Mouse (Mus musculus): ENCODE results near the gene Ap1s3.
"Not testable (repeated sequence)": the region's sequence is repeated elsewhere in the genome, so short reads cannot be mapped to it uniquely, and the experiment has no call there.

Ap1s3 gene

DNA sequence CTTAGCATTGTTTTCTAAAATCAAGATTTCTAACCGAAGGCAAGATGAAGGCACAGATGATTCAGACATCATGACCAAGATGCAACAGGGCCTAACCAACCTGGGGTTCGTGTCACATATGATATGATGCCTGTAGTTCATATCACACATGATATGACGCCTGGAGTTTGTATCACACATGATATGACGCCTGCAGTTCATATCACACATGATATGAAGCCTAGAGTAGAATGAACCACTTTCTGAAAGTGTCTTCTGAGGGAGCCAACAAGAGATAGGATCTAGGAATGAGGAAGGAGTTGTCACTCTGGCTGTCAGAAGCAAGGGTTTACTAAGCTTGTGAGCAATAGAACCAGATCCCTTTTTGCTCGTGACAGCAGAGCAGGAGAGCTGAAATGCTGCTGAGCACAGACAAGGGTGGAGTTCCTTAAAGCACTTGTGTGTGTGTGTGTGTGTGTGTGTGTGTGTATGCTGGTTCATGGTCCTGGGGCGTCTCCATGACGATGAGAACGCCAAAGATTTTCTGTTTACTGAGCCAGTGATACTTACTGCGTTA is 2.3 kb downstream of the Ap1s3 start:
- DNase-seq (ENCODE audit: low spot score in 2 of 2), result no peak

DNA sequence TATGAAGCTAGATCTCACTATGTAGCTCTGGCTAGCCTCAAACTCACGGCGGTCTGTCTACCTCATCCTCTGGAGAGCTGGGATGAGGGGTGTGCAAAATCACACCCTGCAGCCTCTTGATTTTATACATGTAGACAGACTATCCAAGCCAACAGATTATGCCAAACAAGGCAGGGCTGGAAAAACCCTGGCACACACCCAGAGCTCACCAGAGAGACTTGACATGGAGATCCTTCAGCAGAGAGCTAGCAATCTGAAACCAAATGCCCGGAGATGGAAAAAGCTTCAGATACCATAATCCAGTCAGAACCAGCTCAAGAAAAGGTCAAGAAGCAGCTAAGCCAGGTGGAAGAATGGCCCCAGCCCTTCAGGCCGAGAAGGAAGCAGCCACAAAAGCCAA is 6.9 kb downstream of the Ap1s3 start:
- DNase-seq (ENCODE audit: low spot score in 2 of 2), result no peak

DNA sequence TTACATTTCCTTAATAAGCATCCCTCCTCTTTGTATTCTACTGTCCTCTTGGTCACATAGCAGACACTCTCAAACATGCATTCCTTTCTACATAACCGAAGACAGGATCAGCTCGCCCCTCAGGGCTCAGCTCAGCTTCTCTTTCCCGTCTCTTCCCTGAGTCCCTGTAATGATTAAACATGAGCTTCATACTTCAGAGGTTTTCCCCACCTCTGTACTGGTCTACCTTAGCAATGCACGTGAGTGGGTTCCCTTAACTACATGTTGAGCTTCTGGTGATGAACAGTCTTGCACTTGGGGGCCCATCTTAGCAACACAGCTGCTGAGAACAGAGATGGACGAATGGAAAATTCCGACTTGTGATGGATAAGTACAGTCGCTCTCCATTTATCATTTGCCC is 12.2 kb downstream of the Ap1s3 start:
- DNase-seq (ENCODE audit: low spot score in 2 of 2), result no peak

DNA sequence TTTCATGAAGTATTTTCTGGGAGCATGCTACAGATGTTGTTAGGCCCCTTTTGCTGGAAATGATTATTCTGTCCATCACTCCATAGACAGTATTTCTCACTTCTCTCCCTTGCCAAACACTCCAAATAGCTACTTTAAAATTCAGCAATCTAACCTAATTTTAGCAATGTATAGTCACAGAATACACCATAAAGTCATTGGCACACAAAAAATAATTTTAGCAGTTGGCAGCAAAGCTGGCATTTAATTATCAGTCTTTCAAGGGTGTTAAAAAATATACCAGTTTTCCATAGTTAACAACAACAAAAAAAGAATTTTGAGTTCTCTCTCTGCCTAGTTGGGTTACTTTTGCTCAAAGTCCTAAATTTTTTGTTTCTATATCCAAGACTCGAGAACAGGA is 14.4 kb downstream of the Ap1s3 start:
- DNase-seq (ENCODE audit: low spot score in 2 of 2), result no peak

DNA sequence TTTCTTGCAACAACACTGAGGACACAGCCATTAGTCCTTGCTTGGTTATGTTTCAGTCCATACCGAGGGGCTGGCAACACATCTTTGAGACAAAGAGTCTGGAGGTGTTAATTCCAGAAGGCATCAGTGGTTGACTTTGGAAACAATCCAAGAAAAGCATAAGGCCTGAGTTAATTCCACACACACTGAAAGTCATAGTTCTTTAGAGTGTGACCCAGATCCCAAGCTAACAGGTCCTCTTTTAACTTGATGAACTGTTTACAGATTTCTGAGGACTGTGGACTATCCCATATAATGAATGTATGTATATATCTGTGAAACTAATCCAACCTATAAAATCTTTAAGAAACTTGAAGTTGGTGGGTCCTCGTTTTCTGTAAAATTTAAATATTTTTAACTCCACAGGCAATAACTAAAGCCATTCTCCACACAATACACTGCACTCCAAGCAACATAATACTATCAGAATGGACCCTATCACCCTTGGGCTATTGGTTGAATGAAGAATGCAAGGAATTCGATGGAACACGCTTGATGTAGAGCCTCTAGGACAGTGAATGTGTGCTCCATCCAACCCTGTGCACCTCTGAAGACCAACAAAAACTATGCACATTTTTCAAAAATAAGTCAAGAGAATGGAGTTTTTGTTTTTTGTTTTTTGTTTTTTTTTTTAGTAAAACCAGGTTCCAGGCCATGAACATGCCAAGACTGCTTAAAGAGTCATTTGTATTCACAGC is 15.8 kb downstream of the Ap1s3 start:
- no peak for DNase-seq (ENCODE audit: low spot score in 2 of 2)

DNA sequence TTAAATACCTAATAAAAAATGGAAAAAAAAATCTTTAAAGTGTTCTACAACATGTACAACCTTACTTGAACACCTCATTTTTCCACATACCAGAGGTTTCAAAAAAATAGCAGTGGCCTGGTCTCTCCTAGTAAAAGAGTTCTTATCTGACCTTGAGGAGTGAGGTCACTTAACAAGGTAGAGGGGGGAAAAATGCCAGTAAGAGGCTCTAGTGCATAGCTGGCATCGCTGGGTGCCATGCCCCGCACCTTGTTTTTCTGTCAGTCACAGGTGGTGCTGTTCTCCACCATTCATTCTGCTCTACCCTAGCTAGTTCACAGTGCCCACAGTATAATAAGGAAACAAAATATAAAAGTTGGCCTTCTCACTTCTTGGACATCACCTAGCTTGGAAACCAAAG is 16.8 kb downstream of the Ap1s3 start:
- DNase-seq (ENCODE audit: low spot score in 2 of 2), result no peak

DNA sequence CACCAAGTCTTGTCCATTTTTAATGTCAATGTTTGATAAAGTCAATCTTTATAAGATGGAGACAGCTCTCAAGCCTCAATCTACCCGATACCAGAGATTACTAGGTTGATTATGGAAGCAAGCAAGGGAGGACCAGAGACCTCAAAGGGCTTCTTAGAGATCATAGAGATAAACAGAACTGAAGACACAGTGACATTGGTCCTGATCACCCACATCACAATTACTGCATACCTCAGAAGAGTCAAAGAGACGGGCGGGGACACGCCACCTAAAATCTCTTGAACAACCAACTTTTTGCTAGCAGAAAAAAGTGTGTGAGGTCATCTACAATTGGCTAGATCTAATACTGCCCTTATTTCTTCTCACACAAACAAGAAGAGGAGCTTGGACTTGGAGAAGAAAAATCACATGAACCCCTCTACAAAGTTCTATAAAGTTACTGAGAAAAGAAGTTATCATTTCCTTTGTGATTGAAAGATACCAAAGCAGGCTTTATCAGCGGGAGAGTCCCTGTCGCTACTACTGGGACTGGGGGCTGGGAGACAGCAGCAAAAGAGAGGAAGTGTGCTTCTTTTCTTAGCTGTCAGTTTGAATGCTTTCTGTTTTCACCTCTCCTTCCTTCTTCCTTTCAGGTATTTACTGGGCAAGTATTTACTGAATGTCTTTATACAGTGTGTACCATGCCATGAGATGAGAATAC is 28.2 kb downstream of the Ap1s3 start:
- no peak for DNase-seq (ENCODE audit: low spot score in 2 of 2)

DNA sequence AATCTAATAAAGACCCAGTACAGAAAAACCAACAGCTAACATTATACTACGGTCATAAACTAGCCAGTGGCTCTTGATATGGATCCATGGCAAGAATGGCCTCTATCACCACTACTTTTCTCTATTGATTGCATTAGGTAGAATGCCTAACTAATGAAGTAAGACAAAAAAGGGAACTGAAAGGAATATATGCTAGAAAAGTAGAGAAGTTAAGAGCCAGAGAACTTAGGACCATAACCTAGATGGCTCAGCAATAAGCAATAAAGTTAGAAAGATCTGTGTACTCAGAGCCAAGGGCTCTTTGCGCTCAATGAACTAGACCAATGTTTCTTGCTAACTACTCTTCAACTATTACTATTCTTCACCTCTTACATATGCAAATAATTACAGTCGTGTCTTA is 29.1 kb downstream of the Ap1s3 start:
- DNase-seq (ENCODE audit: low spot score in 2 of 2), result no peak

DNA sequence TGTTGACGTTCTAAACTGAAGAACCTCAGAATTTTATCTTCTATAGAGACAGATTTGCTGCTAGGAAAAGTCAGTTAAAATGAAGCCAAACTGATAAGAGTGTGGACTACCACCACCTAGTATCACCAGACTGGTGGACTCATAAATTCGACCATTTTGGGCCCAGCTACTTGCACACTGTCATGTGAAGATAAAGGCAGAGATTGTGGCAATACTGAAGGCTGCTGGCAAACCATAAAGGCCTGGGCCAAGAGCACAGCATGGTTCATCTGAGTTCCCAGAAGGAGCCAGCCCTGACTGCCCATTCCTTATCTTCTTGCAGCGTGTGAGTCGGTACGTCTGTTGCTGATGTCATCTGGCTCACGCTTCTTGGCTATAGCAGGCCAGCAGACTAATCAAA is 30.4 kb downstream of the Ap1s3 start:
- no peak for DNase-seq (ENCODE audit: low spot score in 2 of 2)

DNA sequence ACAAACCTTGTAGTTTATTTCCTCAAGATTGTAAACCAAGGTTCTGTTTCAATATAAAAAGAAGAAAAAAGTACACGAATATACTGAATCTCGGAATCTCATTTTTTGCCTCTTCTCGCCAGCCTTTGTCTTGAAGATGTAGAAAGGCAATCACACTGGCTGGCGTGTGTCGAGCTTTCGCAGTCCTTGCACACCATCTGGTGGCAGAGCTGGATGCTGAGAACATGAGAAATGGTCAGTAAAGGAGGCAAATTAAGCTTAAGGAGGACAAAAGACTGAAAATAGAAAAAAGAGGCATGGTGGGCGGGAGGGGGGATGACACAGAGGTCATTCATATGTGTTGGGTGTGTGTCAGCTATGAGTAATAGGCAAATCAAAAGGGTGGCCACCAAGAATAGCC is 31.6 kb downstream of the Ap1s3 start:
- DNase-seq (ENCODE audit: low spot score in 2 of 2), result peak in 1 of 2 experiments; percentile 8

DNA sequence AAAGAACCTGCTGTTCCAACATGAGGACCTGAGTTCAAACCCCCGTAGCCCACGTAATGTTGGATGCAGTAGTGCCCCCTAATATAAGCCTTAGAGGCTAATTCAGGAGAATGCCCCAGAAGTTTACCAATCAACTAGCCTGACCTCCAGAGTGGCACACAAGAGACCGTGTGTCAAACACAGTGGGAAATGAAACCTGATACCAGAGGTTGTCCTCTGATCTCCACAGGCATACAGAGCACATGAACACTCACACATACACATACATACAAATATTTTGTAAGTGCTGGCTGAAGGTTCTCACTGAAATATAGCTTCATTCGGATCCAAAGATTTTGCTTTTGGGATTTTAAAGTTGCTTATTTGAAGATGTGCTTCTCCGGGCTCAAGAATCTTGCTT is 32.1 kb downstream of the Ap1s3 start:
- DNase-seq (ENCODE audit: low spot score in 2 of 2), result no peak

DNA sequence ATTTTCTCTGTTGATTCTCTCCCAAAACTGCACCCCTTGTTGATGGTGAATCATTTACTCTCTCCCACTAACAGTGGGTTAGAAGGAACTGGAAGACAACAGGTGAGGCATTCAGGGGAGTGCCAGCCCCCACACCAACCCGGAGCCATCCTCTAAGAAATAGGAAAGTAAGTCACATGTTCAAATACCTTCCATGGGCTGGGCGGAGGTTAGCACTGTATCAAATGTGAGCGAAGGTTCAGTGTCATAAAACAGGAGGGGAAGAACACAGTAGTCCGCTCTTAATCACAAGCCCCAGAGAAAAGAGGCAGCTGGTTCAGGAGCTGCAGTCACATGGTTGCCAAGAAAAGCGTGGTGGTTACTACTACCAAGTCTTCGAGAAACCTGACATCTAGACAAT is 32.7 kb downstream of the Ap1s3 start:
- no peak for DNase-seq (ENCODE audit: low spot score in 2 of 2)

DNA sequence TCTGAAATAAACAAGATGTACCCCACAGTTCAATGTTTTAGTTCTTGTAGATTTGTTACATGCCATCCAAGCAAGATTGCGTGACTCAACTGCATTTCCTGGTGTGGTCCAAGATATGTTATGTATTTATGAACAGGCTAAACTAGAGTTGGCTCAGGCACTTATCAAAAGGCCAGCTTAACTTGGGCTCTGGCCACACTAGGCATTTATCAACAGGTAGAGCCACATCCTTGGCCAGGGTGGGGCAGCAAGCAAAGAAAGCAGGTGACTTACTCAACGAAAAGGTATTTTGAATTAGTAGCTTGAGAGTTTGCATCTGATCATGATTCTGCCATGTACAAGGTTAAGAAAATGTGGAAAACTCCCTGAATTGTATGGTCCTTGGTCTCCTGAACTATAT is 34.0 kb downstream of the Ap1s3 start:
- DNase-seq (ENCODE audit: low spot score in 2 of 2), result no peak

DNA sequence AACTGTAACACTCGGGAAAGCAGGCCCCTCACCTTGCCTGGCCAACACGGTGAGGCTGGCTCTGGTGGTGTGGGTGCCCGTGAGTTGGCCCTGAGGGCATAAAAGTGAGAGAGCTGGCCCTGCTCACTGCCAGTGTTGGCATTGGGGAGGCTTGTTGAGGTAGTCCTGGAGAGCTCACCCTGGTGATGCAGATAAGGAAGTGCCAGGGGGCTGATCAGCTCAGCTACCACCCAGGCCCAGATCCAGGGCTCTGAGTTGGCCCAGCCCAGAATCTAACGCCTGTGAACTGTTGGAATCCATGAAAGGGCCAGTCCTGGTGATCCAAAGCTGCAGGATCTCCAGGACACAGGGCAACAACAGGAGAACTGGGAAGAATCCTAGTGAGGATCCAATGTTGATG is 40.3 kb downstream of the Ap1s3 start:
- no peak for DNase-seq (ENCODE audit: low spot score in 2 of 2)

DNA sequence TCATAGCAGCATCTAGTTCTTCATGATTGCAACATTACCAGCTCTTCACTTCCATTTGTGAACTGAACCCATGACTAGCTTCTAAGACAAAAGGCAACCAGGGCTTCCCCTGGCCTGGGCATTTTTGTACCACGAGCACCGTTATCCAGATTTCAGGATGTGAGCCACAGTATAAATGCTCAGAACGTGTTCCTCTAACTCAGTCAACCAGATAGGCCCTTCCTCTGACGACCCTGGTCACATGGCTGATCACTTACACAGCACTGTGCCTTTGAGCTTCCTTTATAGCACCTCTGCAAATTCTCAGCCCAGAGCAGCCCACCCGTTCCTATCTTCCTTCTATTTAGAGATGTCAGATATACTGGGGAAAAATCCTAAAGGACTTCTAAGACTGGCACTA is 42.0 kb downstream of the Ap1s3 start:
- peak in 1 of 2 experiments; percentile 63 for DNase-seq (ENCODE audit: low spot score in 2 of 2)

DNA sequence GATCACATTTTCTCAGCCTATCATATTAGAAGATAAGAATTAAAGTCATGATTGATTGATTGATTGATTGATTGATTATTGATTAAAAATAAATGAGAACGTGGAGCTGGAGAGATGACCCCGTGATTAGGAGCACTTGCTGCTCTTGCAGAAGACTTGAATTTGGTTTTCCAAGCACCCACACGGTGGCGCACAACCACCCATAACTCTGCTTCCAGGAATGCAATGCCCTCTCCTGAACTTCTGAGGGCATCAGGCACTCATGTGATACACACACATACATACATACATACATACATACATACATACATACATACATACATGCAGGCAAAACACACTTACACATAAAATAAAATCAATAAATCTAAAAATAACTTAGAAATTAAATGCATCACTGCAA is 45.6 kb downstream of the Ap1s3 start:
- DNase-seq (ENCODE audit: low spot score in 2 of 2), result no peak

DNA sequence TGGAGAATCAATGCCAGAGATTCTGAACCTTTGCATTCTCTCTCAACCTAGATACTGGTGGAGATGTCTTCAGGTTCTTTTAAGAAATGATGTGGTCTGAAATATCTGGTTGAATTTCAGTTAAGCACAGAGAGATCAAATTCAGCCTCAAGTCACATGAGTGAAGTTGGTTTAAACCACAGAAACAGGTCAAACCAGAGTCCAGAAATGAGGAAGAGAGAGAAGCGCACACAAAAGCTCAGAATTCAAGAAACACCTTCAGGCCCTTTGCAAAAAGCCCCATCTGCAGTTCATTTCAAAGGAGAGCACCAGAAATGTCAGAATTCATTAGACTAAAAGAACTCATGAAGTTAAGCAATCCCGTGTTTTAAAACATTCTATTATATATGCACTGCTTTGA is 52.3 kb downstream of the Ap1s3 start:
- no peak for DNase-seq (ENCODE audit: low spot score in 2 of 2)

DNA sequence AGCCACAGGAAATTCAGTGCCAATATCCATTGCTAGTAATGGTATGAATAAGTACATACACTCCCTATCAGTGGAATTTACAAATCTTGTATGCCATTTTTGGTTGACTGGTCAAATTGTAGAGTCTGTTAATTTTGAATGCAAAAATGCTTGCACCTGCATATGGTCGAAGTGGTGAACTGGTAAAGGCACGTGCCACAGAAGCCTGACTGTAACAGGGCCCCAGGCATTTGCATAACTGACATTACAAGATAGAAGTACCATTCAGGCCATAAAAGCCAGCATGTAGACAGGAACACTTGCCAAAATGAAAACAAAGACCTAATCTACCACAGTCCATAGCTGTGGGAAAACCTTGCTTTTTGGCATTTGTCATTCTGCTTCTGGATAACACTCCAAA is 55.3 kb downstream of the Ap1s3 start:
- DNase-seq (ENCODE audit: low spot score in 2 of 2), result peak in 1 of 2 experiments; percentile 15

DNA sequence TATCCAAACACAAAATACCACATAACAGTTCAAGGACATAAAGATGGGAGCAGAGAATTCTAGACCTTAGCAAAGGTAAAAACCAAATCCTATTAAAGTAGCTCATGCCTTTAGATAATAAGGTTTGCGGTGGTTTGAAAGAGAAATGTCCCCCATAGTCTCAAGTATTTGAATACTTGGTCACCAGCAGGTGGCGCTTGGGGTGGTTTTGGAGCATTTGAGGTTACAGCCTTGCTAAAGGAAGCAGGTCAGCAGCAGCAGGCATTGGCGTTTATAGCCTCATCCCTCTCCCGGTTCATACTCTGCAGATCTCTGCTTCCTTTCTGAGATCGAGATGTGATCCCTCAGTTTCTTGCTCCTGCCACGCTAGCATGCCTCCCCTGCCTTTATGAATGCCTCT is 57.3 kb downstream of the Ap1s3 start:
- DNase-seq (ENCODE audit: low spot score in 2 of 2), result no peak

DNA sequence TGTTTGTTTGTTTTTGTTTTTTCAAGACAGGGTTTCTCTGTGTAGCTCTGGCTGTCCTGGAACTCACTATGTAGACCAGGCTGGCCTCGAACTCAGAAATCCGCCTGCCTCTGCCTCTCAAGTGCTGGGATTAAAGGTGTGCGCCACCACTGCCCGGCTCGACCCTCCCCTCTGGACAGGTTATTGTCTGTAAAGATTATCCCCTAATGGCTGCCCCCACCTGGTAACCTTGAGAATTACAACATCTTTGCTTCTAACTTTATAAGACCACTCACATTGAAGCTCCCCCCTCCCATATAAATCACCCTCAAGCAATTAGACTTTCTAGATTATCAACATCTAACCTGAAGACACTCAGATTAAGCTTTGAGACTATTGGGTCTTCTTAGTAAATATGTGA is 60.5 kb downstream of the Ap1s3 start:
- DNase-seq (ENCODE audit: low spot score in 2 of 2), result not testable (repeated sequence)

DNA sequence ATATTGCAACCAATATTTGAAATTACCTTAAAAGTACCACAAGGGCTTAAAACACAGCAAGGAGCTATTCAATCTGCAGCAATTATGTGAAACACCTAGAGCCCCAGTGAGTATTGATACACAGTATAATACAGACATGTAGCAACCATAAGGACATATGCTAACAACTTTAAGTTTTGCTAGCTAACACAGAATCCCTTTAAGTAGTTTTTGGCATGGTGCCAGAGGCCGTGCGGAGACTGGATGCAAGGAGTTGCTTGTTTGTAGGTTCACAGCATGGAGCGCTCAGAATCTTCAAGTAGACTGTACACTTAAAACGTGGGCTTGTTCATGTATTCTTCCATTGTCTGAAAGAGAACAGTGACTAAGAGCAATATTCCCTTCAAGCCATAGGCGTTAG is 62.9 kb downstream of the Ap1s3 start:
- not testable (repeated sequence) for DNase-seq (ENCODE audit: low spot score in 2 of 2)

DNA sequence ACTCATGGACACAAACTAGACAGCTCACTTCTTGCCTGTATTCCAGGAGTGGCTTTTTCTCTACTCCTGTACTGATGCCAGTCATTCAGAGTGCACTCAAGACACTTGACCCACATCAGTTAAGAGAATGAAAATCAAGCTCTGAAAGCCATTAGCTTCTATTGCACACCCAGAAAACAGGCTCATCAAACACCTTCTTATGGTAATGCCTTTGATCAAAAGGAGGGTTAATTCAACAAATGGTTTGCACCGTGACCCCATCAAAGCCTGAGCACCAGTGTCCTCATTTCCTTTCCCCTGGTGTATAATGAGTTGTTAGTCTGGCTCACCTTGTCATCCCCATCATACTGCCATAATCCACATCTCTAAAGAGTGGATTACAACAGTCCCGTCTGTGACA is 69.3 kb downstream of the Ap1s3 start:
- DNase-seq (ENCODE audit: low spot score in 2 of 2), result no peak
